In the genomic region with DNA sequence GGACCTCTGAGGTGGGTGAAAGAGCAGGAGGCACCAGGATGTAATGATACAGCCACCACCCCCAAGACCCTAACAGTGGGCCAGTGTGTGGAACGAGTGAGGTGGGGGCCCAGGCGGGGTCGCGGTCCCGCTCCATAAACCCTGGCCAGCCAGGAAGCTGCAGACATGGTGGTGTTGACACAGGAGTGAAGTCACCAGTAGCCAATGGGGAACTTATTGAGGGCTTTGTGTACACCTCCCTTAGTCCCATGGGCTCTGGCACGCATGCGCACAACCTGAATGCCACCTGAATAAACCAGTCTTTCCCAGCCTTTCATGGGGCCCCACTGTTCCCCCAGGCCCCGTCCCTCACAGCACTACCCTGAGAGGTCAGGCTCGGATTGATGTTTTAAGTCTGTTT, we compare ENCODE assay signal across 9 mouse cellular contexts. TPM values are rescaled to one million over a fixed set of nuclear protein-coding genes. Genes with fewer than 3 reads are reported as not detected.
DNase-seq lines count a peak whose midpoint lies in the region; ATAC-seq and TF ChIP-seq lines count a peak whose summit lies in the region.
"Had no signal": no experiment of that assay in that cellular context is flagged by ENCODE, and none has a peak within 500 bp of the region (broad histone marks: within the 10 kb centered on the region; RNA-seq: fewer than 3 reads in every experiment).

No protein-coding gene starts in this region.

- ATAC-seq in heart, embryonic 15.5 days (replicated peaks; ENCODE audit: insufficient number of reproducible peaks, insufficient read depth, low FRiP score, low read depth) = no peak
- ATAC-seq in midbrain, embryonic 13.5 days = 0 out of 2 replicates have a peak, but pooled peaks have one; percentile 43
- no peak for ATAC-seq in midbrain, embryonic 15.5 days (replicated peaks)
- ATAC-seq in frontal cortex, adult (ENCODE audit: low TSS enrichment) = no peak
- ATAC-seq: activated CD4-positive, CD25-positive, alpha-beta regulatory T cell, adult 4 months had no signal

- TF ChIP-seq CTCF in heart, adult 2 months (IDR thresholded peaks at IDR 0.05) = no peak

- no peaks in the 10 kb centered on the region for H3K79me2 ChIP-seq in heart, adult 2 months (replicated peaks; ENCODE audit: control insufficient read depth, insufficient read depth, low read length)

- peak overlapping the region; percentile 91 for H3K27ac ChIP-seq in heart, embryonic 15.5 days
- H3K27ac ChIP-seq in heart, adult 2 months = no peak overlapping the region
- H3K27ac ChIP-seq in midbrain, embryonic 13.5 days = no peak overlapping the region
- H3K27ac ChIP-seq in midbrain, embryonic 15.5 days = no peak overlapping the region

- no peaks in the 10 kb centered on the region for H3K9me3 ChIP-seq in heart, embryonic 15.5 days (replicated peaks)
- no peaks in the 10 kb centered on the region for H3K9me3 ChIP-seq in midbrain, embryonic 13.5 days
- no peaks in the 10 kb centered on the region for H3K9me3 ChIP-seq in midbrain, embryonic 15.5 days

- no peaks in the 10 kb centered on the region for H3K27me3 ChIP-seq in heart, embryonic 15.5 days
- no peaks in the 10 kb centered on the region for H3K27me3 ChIP-seq in heart, adult 2 months (ENCODE audit: control insufficient read depth, insufficient read depth, low read length)
- no peaks in the 10 kb centered on the region for H3K27me3 ChIP-seq in midbrain, embryonic 13.5 days
- no peaks in the 10 kb centered on the region for H3K27me3 ChIP-seq in midbrain, embryonic 15.5 days (replicated peaks)

- no peak for DNase-seq in heart, adult 2 months
- DNase-seq in liver = peak; percentile 66
- no peak for DNase-seq in cerebellum, postnatal 25 days
- DNase-seq: thymus, adult 18-20 months had no signal

- WGBS in heart, embryonic 15.5 days = 59% methylated on average over 9 of the region's 9 CpGs
- 81% methylated on average over 9 of the region's 9 CpGs for WGBS in heart, adult 2 months
- WGBS in midbrain, embryonic 13.5 days = 91% methylated on average over 9 of the region's 9 CpGs
- 86% methylated on average over 9 of the region's 9 CpGs for WGBS in midbrain, embryonic 15.5 days

- no peak overlapping the region for H3K9ac ChIP-seq in heart, embryonic 15.5 days
- no peak overlapping the region for H3K9ac ChIP-seq in heart, adult 2 months (ENCODE audit: low read depth, low read length)
- H3K9ac ChIP-seq in midbrain, embryonic 13.5 days (replicated peaks) = no peak overlapping the region
- H3K9ac ChIP-seq in midbrain, embryonic 15.5 days = no peak overlapping the region

- H3K36me3 ChIP-seq in heart, embryonic 15.5 days = no peaks in the 10 kb centered on the region
- H3K36me3 ChIP-seq in heart, adult 2 months (ENCODE audit: control insufficient read depth, insufficient read depth, low read length) = no peaks in the 10 kb centered on the region
- no peaks in the 10 kb centered on the region for H3K36me3 ChIP-seq in midbrain, embryonic 13.5 days
- H3K36me3 ChIP-seq in midbrain, embryonic 15.5 days (replicated peaks) = no peaks in the 10 kb centered on the region

- intact Hi-C loops in heart, adult 2 months (cut with DNase I) = no loop called here

- TF ChIP-seq POLR2A in heart, adult 2 months (IDR thresholded peaks at IDR 0.05; ENCODE audit: insufficient read depth, low read depth, low read length) = no peak

- no peak overlapping the region for H3K4me2 ChIP-seq in heart, embryonic 15.5 days
- H3K4me2 ChIP-seq in midbrain, embryonic 13.5 days (replicated peaks) = no peak overlapping the region
- no peak overlapping the region for H3K4me2 ChIP-seq in midbrain, embryonic 15.5 days

- H3K4me1 ChIP-seq in heart, embryonic 15.5 days (replicated peaks) = peaks cover 83% of the 10 kb centered on the region
- peaks cover 2% of the 10 kb centered on the region; the same call in 1 of the 2 replicates for H3K4me1 ChIP-seq in heart, adult 2 months (ENCODE audit: control insufficient read depth, insufficient read depth, low read length)
- peaks cover 18% of the 10 kb centered on the region for H3K4me1 ChIP-seq in midbrain, embryonic 13.5 days (replicated peaks)
- no peaks in the 10 kb centered on the region for H3K4me1 ChIP-seq in midbrain, embryonic 15.5 days

- H3K4me3 ChIP-seq in heart, embryonic 15.5 days = no peak overlapping the region
- no peak overlapping the region for H3K4me3 ChIP-seq in heart, adult 2 months
- no peak overlapping the region for H3K4me3 ChIP-seq in midbrain, embryonic 13.5 days (replicated peaks)
- H3K4me3 ChIP-seq in midbrain, embryonic 15.5 days = no peak overlapping the region

- no peak for TF ChIP-seq EP300 in heart, adult 2 months (IDR thresholded peaks at IDR 0.05; ENCODE audit: insufficient read depth, low read depth, low read length)

RNA-seq across cellular contexts. Expression of gene Mrpl23, which starts 38.1 kb away (rescaled TPM):
- polyA plus RNA-seq in heart, embryonic 15.5 days (2015; fragmentation: Nextera tagmentation; extraction: Ambion mirVana) = 17.0 and 18.7 TPM in 2 replicates
- 1 to 10 TPM in 1 of 2 experiments, under 1 TPM in 1; 0.89 to 2.1 TPM for total RNA-seq in heart, adult 2 months (2021)
- 12.8 and 18.0 TPM in 2 replicates for polyA plus RNA-seq in heart, adult 2 months (2012; rRNA removed)
- 12.8 and 13.7 TPM in 2 replicates for polyA plus RNA-seq in midbrain, embryonic 13.5 days (2015; fragmentation: Nextera tagmentation; extraction: Ambion mirVana)
- polyA plus RNA-seq in midbrain, embryonic 15.5 days (2015; fragmentation: Nextera tagmentation; extraction: Ambion mirVana) = 22.4 and 24.0 TPM in 2 replicates
